Mouse (Mus musculus): ENCODE measurements around the gene Pzp.
A peak's percentile ranks its signal among the peaks of the same experiment; 100 is the strongest.

- no peak for TF ChIP-seq EP300 (IDR thresholded peaks at IDR 0.05; ENCODE audit: low read depth)
- TF ChIP-seq CTCF (IDR thresholded peaks at IDR 0.05; ENCODE audit: low read depth) = peak; percentile 24
Observed at GRCm38 (mm10) chr6:128438317-128438870, 88.1 kb downstream of the Pzp start, which contains the start of gene Fkbp4.

Measured in liver, postnatal 0 days (tissue).